Mouse (Mus musculus): ENCODE results near the gene Cdh13. TPM values are rescaled to one million over a fixed set of nuclear protein-coding genes. Genes with fewer than 3 reads are reported as not detected.

Cdh13 gene
- polyA plus RNA-seq, 1 experiment from 2014 or later: 18.5 TPM

- no peak overlapping the region for H3K4me2 ChIP-seq (replicated peaks; ENCODE audit: low read depth)
- 72% methylated on average over 22 of the region's 22 CpGs for WGBS
- H3K4me1 ChIP-seq (replicated peaks; ENCODE audit: control insufficient read depth, insufficient read depth): no peaks in the 10 kb centered on the region
- no peak overlapping the region for H3K4me3 ChIP-seq (ENCODE audit: low read depth, low read length)
- H3K27ac ChIP-seq (replicated peaks): no peak overlapping the region
- no peaks in the 10 kb centered on the region for H3K36me3 ChIP-seq (ENCODE audit: control insufficient read depth, insufficient read depth, low read length)
- H3K9ac ChIP-seq (ENCODE audit: low read length): no peak overlapping the region
- ATAC-seq (ENCODE audit: low FRiP score, low TSS enrichment): no peak
- DNase-seq (ENCODE audit: low spot score): no peak
- H3K9me3 ChIP-seq (ENCODE audit: control insufficient read depth, low read length): no peaks in the 10 kb centered on the region
- no peak for TF ChIP-seq EP300 (optimal IDR thresholded peaks at IDR 0.05)
- no peak for TF ChIP-seq CTCF (IDR thresholded peaks at IDR 0.05; ENCODE audit: low read depth)
- H3K27me3 ChIP-seq (ENCODE audit: control insufficient read depth, insufficient read depth, low read length): no peaks in the 10 kb centered on the region
Measured at GRCm38 (mm10) chr8:118635296-118636060, 351.9 kb downstream of the Cdh13 start.

- no peaks in the 10 kb centered on the region for H3K4me1 ChIP-seq (replicated peaks; ENCODE audit: control insufficient read depth, insufficient read depth)
- ATAC-seq (ENCODE audit: low FRiP score, low TSS enrichment): peak; percentile 57; the same call in 1 of the 2 replicates
- H3K9ac ChIP-seq (ENCODE audit: low read length): no peak overlapping the region
- TF ChIP-seq EP300 (optimal IDR thresholded peaks at IDR 0.05) (no peak), CTCF (IDR thresholded peaks at IDR 0.05; ENCODE audit: low read depth) (no peak)
- H3K27ac ChIP-seq (replicated peaks): no peak overlapping the region
- DNase-seq (ENCODE audit: low spot score): no peak
- no peak overlapping the region for H3K4me3 ChIP-seq (ENCODE audit: low read depth, low read length)
- H3K9me3 ChIP-seq (ENCODE audit: control insufficient read depth, low read length): no peaks in the 10 kb centered on the region
- 49% methylated on average over 8 of the region's 8 CpGs for WGBS
- H3K4me2 ChIP-seq (replicated peaks; ENCODE audit: low read depth): no peak overlapping the region
- no peaks in the 10 kb centered on the region for H3K27me3 ChIP-seq (ENCODE audit: control insufficient read depth, insufficient read depth, low read length)
- no peaks in the 10 kb centered on the region for H3K36me3 ChIP-seq (ENCODE audit: control insufficient read depth, insufficient read depth, low read length)
Measured at GRCm38 (mm10) chr8:118639606-118640005, 356.1 kb downstream of the Cdh13 start.

- WGBS: 80% methylated on average over 4 of the region's 4 CpGs
- Histone ChIP-seq H3K4me2 (replicated peaks; ENCODE audit: low read depth) (no peak overlapping the region), H3K9ac (ENCODE audit: low read length) (no peak overlapping the region), H3K4me1 (replicated peaks; ENCODE audit: control insufficient read depth, insufficient read depth) (no peaks in the 10 kb centered on the region), H3K9me3 (ENCODE audit: control insufficient read depth, low read length) (no peaks in the 10 kb centered on the region), H3K27me3 (ENCODE audit: control insufficient read depth, insufficient read depth, low read length) (no peaks in the 10 kb centered on the region), H3K4me3 (ENCODE audit: low read depth, low read length) (no peak overlapping the region), H3K36me3 (ENCODE audit: control insufficient read depth, insufficient read depth, low read length) (no peaks in the 10 kb centered on the region), H3K27ac (replicated peaks) (no peak overlapping the region)
- DNase-seq (ENCODE audit: low spot score) (no peak), ATAC-seq (ENCODE audit: low FRiP score, low TSS enrichment) (no peak)
- TF ChIP-seq EP300 (optimal IDR thresholded peaks at IDR 0.05) (no peak), CTCF (IDR thresholded peaks at IDR 0.05; ENCODE audit: low read depth) (no peak)
Measured at GRCm38 (mm10) chr8:118641799-118642198, 358.3 kb downstream of the Cdh13 start.

- TF ChIP-seq CTCF (IDR thresholded peaks at IDR 0.05; ENCODE audit: low read depth) (no peak), EP300 (optimal IDR thresholded peaks at IDR 0.05) (no peak)
- DNase-seq (ENCODE audit: low spot score) (no peak), ATAC-seq (ENCODE audit: low FRiP score, low TSS enrichment) (no peak)
- Histone ChIP-seq H3K4me1 (replicated peaks; ENCODE audit: control insufficient read depth, insufficient read depth) (no peaks in the 10 kb centered on the region), H3K4me2 (replicated peaks; ENCODE audit: low read depth) (no peak overlapping the region), H3K9me3 (ENCODE audit: control insufficient read depth, low read length) (no peaks in the 10 kb centered on the region), H3K27ac (replicated peaks) (no peak overlapping the region), H3K27me3 (ENCODE audit: control insufficient read depth, insufficient read depth, low read length) (no peaks in the 10 kb centered on the region), H3K36me3 (ENCODE audit: control insufficient read depth, insufficient read depth, low read length) (no peaks in the 10 kb centered on the region), H3K9ac (ENCODE audit: low read length) (no peak overlapping the region), H3K4me3 (ENCODE audit: low read depth, low read length) (no peak overlapping the region)
- 68% methylated on average over 6 of the region's 6 CpGs for WGBS
Measured at GRCm38 (mm10) chr8:118648801-118649537, 365.4 kb downstream of the Cdh13 start.

GRCm38 (mm10) chr8:118649981-118650380, 366.4 kb downstream of the Cdh13 start:
- no peaks in the 10 kb centered on the region for H3K4me1 ChIP-seq (replicated peaks; ENCODE audit: control insufficient read depth, insufficient read depth)
- TF ChIP-seq EP300 (optimal IDR thresholded peaks at IDR 0.05): no peak
- TF ChIP-seq CTCF (IDR thresholded peaks at IDR 0.05; ENCODE audit: low read depth): no peak
- DNase-seq (ENCODE audit: low spot score) (no peak), ATAC-seq (ENCODE audit: low FRiP score, low TSS enrichment) (no peak)
- H3K27ac ChIP-seq (replicated peaks): no peak overlapping the region
- no peak overlapping the region for H3K4me2 ChIP-seq (replicated peaks; ENCODE audit: low read depth)
- H3K9me3 ChIP-seq (ENCODE audit: control insufficient read depth, low read length): no peaks in the 10 kb centered on the region
- WGBS: 67% methylated on average over 4 of the region's 4 CpGs
- H3K4me3 ChIP-seq (ENCODE audit: low read depth, low read length): no peak overlapping the region
- no peaks in the 10 kb centered on the region for H3K27me3 ChIP-seq (ENCODE audit: control insufficient read depth, insufficient read depth, low read length)
- no peaks in the 10 kb centered on the region for H3K36me3 ChIP-seq (ENCODE audit: control insufficient read depth, insufficient read depth, low read length)
- H3K9ac ChIP-seq (ENCODE audit: low read length): no peak overlapping the region

Data from stomach, postnatal 0 days (tissue).